Mouse (Mus musculus) adrenal gland, postnatal 36 days (tissue): ENCODE data around the gene Tns2. TPM values are rescaled to one million over a fixed set of nuclear protein-coding genes. Genes with fewer than 3 reads are reported as not detected.

Source experiments
- DNase-seq, 2 experiments: peaks; one replicate each; pipeline ENCODE4 v3.0.0; 2021; ENCODE audit warnings: mixed read lengths in 1 of 2
- total RNA-seq, 2 experiments: library from RNA; stranded (reverse); gene quantifications; 2 replicates each; pipeline ENCODE4 v1.2.3; 2021

The Tns2 gene
- total RNA-seq, 2 experiments from 2014 or later: 68.4 to 87.6 TPM

DNA sequence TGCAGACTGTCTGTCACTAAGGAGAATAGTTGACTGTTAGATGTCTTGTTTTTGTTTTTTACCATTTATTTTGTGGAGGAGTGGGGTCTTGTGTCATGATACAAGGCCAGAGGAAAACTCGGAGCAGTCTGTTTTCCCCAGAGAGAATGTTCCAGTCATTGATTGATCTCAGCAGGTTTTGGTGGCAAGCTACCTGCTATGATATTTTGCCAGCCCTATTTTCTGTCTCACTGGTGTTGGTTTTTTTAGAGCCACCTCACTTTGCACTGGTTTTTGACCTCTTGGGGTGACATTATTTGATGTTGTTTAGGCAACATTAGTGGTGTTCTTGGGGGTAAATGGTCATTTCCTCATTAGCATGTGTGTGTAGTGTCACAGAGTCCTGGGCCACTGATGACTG, 8.5 kb upstream of the Tns2 start:
- DNase-seq: no peak

DNA sequence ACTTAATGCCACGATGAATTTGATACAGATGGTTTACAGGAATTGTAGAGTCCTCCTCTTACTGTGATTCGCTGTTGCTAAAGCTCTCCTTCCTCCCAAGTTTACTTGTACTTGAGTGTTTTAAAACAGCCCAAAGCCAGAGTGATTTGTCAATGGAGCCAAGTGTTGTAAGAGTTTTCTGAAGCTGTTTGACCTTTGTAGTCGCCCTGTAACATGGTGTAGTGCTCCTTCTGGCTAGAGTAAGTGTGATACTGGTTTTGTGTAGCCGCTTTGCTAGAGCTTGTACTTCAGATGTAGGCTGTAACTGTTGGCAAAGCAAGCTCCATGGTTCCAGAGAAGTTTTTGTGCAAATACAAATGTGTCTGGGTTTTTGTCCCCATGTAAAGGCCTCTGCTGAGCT, 8.0 kb upstream of the Tns2 start:
- DNase-seq: no peak

DNA sequence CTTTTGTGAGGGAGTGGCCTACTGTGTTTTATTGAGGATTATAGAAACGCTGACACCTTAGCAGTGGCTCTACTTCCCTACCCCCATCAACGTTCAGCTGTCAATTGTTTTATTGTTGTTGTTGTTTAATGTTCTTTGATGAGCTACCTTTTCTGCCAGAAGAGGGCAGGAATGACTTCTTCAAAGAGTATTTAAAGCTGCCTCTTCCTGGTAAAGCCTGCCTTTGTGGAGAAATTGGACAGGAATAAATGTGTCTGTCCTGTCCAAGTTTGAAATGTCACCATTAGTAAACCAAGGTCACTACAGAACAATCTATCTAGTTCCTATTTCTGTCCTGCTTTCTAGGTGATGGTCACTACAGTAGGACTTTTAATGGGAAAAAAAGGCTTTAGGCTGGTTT, 6.1 kb upstream of the Tns2 start:
- no peak for DNase-seq

DNA sequence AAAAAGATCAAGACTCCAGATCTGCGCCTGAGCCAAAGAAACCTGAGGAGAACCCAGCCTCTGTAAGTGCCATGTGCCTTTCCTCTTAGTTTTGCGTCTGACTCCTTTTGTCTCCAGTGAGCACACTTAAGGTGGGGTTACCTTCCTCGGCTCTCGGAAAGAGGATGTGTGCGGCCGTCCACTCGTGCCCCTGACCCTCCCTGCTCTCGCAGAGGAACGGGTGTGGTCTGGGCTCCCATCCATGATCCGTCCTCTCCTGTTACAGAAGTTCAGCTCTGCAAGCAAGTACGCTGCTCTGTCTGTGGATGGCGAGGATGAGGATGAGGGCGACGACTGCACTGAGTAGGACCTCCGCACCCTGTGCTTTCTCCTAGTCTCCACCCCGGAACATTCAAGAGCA, 5.2 kb upstream of the Tns2 start:
- no peak for DNase-seq

DNA sequence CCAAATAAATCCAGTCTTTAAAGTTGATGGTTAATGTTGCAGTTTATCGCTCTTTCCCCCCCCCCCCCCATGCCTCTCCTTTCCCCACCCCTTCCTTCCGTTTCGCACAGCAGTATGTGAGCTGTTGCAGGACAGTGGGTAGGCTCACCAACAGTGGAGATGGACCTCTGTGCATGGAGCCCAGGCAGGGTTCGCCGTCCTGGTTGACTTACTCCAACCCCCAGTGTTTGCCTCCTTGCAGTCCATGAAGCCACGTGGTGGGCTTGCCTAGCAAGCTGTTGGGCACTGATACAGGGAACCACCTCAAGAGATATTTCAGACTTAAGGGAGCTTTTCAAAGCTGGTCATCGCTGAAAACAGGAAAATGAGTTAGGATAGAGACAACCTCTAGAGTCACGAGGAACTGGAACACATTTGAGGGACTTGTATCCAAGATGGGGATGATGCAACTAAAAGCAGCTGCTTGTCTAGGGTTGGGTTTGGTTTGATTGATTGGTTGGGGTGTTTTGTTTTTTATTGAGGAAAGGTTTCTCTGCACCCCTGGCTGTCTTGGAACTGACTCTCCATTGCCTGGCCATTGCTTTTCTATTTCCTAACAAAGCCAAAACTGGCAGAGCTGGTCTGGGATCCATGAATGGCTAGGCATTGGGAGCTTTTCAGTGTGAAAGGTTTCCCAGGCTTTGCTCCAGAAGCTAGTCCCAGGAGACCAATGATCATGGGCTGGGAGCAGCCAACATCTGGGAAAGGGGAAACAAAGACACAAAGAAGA, 2.9 kb upstream of the Tns2 start:
- no peak for DNase-seq

DNA sequence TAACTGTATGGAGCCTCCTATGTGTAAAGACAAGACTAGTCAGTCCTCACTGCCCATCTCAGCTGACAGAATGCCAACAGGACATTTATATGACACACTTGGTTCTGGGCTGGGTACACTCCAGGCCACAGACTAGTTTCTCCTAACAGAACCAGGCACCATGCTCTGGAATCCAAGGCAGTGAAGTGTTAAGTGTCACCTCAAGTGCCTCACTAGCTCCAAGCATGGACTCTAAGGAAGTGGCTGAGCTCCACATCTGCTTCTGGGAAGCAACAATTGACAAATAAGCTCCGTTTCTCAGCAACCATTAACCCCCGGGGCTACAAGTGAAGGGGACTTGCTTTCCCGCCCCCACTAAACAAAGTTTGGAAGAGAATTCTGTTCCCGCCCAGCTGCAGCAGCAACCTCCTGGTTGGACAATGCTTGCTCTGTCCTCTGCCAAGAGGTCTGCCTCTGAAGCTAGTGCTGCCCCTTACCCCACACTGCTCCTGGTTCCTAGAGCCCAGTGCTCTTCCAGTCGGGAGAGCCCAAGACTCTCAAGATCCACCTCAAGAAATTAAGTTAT, 2.1 kb upstream of the Tns2 start:
- DNase-seq: no peak

DNA sequence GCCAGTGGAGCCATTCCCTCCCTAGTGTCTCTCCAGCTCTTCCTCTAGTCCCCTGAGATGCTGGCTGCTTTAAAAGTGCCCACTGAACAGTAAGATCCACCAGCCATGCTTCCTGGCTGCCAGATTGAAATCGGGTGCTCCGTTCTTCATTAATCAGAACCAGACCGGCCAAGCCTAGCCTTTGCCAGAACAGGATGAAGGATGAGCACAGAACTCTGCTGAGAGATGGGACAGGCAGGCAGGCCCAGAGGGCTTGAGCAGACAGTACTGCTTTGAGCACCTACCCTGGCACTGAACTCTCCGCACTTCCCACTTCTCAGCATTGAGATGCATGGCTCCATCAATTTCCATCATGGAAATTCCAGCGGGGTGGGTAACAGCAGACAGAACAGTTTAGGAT, 953 bp upstream of the Tns2 start:
- DNase-seq: no peak

DNA sequence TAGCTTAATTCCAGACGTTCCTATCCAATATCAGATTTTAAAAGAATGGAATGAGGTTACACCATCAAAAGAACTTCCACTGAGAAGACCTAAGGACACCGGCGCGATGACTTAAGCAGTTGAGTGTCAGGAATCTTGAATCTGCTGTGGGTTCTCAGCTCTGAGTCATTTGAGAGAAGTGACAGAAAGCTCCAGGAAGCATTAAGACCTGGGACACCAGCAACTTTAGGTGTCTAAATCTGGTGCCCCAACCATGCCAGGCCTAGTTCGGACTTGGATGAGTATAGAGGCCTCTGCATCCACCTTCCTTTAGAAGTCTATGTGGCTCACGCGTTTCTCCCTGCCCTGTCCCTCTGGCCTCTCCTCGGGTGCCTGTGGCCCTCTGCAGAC, 447 bp upstream of the Tns2 start:
- DNase-seq: no peak

DNA sequence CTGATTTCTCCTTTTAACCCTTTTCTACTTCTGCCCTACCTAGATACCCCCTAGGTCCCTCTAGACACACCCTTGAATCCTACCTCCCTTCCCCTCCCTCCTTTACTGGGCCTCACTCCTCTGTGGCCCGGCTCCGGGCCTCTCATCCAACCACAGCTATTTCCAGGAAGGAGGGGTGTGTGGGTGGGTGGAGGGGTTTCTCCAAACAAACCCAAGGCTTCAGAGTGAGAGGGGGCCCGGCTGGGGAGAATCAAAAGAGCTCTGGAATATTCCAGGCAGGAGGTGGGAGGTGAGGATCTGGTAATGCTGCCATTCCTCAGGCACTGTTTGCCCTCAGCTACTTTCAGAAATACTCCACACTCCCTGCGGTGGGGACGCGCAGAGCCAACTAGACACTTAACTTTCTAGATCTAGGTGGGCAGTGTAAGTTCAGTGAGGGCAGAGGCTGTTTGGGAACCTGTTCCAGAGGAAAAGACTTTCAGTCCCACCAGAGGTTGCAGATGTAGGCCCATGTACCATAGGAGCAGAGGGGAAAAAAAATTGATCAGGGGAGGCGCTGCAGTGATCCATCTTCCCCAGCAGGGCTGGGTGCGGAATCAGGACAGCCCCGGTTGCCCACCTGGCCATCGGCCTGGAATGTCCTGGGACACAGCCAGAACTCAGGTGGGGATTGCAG, 921 bp downstream of the Tns2 start:
- DNase-seq: no peak

DNA sequence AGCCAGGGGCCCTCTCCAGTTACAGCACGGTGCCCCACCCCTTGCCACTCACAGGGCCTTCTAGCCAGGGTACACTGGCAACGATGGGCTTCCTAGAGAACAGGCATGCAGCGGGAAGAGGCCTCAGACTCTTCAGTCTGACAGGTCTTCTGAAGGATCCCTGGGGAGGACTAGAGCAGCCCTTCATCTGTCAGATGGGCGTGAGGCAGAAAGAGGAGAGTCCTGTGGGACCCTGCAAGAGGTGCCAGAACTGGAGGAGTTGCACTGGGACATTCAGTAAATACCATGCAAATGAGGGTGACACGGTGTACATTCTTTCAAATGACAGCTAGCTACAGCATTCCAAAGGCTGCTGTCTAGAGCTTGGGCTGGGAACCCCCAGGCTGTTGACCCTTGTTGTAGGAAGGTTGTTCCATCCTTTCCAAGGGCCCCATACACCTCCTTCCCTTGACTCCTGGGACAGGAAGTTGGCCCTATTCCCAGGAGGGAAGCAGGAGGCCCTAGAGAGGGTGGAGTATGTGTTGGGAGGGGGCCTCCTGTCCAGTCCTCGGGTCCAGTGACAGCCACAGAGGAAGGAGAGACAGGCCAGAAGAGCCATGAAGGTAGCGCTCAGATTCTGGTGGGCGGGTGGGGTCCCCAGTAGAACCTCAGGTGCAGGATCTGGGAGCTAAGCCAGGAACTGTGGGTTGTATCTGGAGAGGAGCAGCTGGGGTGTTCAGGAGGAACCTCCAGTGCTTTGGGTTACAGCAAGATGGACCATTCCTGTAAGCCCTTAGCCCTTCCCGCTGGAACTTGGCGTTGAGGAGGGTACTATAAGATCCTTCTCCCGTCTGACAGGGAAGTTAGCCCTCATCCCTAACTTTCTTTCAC, 1.7 kb downstream of the Tns2 start:
- peak; percentile 66 to 67 for DNase-seq

DNA sequence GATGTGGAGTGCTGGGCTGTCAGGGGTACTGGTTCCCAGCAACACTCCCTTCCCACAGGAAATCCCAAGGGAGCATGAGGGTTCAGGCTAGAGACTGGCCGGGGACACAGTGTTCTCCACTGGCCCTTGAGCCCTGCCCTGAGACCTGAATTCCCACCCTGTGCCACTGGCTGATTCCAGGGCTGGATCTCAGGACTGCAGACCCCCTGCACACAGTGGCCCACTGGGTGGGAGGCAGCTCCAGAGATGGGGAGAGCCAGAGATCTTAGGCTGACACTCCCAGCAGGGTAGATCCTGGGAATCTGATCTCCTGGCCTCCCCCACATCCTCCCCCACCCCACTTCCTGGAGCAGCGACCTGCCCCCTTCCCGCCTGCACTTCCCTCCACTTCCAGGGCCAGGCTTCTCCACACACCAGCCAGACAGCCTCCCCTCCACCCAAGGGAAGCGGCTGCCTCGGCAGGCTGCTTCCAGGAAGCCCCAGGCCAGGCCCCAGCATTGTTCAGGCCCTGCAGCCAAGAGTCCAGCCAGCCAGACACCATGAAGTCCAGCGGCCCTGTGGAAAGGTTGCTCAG, 2.4 kb downstream of the Tns2 start:
- peak; percentile 70 to 78 for DNase-seq

DNA sequence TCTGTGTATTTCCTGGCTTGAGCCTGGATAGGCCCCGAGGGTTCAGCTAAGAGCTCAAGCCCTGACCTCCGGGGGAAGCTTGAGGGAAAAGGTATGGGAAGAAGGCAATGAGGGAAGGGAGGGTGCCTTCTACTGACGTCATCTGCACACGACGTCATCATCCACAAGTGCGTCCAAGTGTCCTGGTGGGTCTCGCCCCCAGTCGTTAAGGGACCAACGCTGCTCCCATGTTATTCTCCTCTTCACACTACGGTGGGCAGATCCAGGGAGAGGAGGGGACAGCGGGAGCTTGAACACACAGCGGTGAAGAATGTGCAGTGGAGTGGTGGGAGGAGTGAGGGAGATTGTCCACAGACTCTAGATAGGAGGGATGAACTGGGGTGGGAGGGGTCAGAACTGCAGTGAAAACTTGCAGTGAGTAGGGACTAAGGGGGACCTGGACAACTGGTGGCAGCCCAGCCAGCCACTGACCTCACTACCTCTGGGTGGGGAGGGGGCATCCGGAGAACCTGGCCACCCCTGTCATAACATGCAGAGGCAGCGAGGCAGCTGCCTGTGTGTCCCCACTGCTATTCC, 3.2 kb downstream of the Tns2 start:
- no peak for DNase-seq

DNA sequence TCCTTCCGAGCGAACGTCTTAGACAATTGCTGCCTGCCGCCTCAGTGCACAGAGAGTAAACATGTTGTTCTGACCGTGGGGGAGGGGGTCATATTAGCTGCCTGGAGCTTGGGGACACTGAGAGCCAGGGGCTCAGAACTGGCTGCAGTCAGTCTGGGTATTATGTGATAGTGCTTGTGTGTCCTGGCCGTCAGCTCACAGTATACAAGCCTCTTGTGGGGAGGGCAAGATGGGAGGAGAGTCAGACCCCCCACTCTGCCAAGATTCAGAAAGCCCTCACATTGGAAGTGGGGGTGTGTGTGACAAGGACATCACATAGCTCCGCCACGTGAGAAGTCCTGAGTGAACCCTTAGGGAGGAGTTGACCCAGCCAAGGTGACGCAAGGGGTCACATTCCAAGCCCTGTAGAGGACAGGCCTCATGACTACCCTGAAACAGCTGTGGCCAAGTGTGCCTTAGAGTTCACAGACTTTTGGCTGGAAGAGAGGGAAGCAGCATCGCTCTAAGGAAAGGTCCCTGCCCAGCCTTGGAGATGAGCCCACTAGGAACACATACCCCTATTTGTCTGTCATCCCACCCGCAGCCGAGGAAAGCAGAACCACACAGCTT, 3.8 kb downstream of the Tns2 start:
- DNase-seq: peak; percentile 79 to 83

DNA sequence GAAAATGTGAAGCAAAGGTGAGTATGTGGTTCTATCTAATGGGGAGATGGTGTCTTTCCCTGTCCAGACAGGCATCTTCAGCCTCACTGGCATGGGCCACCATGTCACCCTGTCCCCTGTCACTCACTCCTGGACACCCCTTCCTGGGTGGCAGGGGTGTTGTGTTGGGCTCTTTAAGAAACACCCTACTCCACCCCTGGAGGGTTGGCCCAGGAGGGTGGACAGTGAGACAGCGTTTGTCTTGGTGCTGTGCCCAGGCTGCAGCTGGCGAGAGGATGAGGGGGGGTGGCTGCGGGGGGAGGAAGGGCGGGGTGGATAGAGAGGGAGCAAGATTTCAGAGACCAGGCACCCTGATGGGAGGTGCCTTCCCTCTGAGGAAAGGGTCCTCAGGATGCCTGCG, 5.1 kb downstream of the Tns2 start:
- peak; percentile 88 to 89 for DNase-seq

DNA sequence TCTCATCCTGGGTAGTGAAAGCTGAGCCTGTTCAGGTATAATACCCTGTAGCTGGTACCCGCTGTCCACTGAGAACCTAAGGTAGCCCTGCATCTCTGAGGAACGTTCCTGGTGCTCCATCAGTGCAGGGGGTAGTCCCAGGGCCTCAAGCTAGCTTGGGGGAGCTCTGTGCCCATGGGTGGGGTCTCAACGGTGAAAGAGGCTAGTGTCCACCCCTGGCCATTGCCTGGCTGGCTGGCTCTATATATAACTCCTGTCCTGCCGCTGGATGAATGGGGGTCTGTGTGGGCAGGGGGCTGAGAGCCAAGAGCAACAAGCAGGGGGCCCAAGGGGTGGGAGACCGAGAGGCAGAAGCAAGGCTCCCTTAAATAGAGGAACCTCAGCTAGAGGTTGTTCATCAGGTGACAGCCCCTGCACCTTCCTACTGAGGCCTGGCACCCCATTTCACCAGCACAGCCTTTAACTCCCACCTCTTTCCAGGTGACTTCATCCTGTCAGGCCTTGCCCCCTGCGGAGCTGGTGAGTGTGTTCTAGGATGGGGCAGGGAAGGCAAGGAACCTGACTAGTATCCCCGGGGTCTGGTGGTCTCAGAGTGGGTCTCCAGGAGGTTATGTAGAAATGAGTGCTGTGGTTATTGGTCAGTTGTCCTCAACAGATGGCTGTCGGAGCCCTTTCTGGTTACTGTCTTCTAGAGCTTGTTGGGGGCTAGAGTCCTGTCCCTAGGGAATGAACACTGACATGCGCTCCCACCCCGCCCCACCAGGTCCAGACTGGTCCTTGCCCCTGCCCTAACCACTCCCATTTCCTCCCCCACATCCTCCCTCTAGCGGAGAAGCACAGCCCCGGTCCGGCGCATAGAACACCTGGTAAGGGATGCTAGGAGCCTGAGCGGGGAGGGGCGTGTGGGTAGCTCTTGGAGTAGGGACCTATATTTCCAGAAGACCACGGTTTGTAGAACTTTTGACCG, 5.8 kb downstream of the Tns2 start:
- DNase-seq: no peak

DNA sequence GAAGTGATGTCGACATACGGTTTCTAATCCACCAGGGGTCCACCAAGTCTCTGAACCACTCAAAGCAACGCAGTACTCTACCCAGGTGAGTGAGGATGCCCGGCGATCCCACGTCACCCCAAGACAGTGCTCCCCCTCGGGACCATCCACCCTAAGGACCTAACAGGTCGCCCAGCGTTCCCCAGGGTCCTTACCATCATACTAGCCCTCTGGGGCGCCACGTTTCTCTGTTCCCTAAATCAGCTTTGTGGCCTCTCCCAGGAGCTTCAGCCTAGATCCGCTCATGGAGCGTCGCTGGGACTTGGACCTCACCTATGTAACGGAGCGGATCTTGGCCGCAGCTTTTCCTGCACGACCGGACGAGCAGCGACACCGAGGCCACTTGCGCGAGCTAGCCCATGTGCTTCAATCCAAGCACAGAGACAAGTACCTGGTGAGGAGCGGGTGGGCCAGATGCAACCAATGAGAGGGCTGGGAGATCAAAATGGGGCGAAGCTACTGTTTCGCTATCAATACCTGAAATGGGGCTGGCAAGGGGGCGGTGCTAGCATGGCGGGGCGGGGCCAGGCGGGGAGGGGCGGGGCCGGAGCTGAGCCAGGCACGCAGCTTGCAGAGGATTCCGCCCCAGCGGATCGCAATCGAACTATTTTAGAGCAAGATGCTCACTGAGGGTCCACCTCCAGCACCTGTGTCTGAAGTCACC, 6.7 kb downstream of the Tns2 start:
- peak in 1 of 2 experiments; percentile 66 for DNase-seq

DNA sequence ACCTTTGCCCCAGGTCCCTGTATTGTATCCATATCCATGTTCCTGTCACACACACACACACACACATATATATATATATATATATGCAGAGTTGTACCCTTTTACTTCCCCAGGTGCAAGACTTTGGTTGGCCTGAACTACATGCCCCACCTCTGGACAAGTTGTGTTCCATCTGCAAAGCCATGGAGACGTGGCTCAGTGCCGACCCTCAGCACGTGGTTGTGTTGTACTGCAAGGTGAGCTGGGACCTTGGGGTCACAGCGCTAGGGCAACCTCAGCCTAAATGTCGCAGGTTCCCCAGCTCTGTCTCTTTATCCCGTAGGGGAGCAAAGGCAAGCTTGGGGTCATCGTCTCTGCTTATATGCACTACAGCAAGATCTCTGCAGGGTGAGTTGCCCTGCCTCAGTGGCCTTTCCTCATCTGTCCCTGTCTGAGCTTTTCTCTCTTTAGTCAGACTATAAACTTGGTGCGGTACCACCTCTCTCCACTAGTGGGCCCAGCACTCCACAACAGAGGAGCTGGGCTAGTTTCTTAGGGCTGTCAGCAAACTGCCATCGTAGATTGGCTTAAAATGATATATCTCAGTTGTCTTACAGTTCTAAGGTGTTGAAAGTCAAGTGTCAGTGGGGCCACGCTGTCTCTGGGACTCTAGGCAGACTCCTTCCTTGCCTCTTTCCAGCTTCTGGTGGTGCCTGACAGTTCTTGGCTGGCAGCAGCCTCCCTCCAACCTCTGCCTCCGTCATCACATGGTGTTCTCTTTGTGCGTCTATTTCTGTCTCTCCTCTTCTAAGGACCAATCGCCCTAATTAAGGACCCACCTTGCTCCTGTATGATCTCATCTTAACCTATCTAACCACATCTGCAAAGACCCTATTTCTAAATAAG, 7.7 kb downstream of the Tns2 start:
- peak; percentile 69 to 76 for DNase-seq
